Mouse (Mus musculus): ENCODE measurements around the gene Angpt4.

- TF ChIP-seq POLR2A (IDR thresholded peaks at IDR 0.05; ENCODE audit: insufficient read depth, low read depth, low read length) (no peak), CTCF (IDR thresholded peaks at IDR 0.05; ENCODE audit: insufficient read depth, low read depth, low read length) (no peak)
These were observed 78.0 kb downstream of the Angpt4 start for GRCm38 (mm10) chr2:151988978-151989377.

All from olfactory bulb, adult 2 months (tissue).